Mouse (Mus musculus): Measurements from ENCODE around the gene Gm13199. TPM values are rescaled to one million over a fixed set of nuclear protein-coding genes. Genes with fewer than 3 reads are reported as not detected.

Gene Gm13199
- 0.75 to 2.3 TPM (median 1.3 TPM) in 4 replicates for total RNA-seq (2023; ENCODE audit: inconsistent age)

GRCm38 (mm10) chr2:5862834-5863233 lies at the start of gene Gm13199:
Gene Gm13199 (minus strand): TSS chr2:5862934.

GRCm38 (mm10) chr2:5894843-5895570 lies 32.3 kb upstream of the Gm13199 start, which contains the start of gene Sec61a2:
Gene Sec61a2 (minus strand): TSS chr2:5895432.

GRCm38 (mm10) chr2:5844873-5845631 lies 17.7 kb downstream of the Gm13199 start, which contains the start of the genes Nudt5 and Cdc123:
Gene Nudt5 (plus strand): TSS chr2:5845019.
Gene Cdc123 (minus strand): TSS chr2:5845164.

Other genes starting within 250 kb of the Gm13199 start
- gene Camk1d, start 148.4 kb downstream of the Gm13199 start, total RNA-seq (2023; ENCODE audit: inconsistent age) = 49.1 to 64.1 TPM (median 51.2 TPM) in 4 replicates
- 25.2 to 30.8 TPM (median 27.9 TPM) in 4 replicates for gene Nudt5, start 17.9 kb downstream of the Gm13199 start, total RNA-seq (2023; ENCODE audit: inconsistent age)
- gene Cdc123, start 17.8 kb downstream of the Gm13199 start, total RNA-seq (2023; ENCODE audit: inconsistent age) = 79.3 to 106 TPM (median 92.1 TPM) in 4 replicates
- 26.8 to 40.1 TPM (median 38.8 TPM) in 4 replicates for gene Sec61a2, start 32.5 kb upstream of the Gm13199 start, total RNA-seq (2023; ENCODE audit: inconsistent age)
- gene Dhtkd1, start 79.9 kb upstream of the Gm13199 start, total RNA-seq (2023; ENCODE audit: inconsistent age) = 0.51 to 0.86 TPM (median 0.75 TPM) in 4 replicates
- gene Upf2, start 88.5 kb upstream of the Gm13199 start, total RNA-seq (2023; ENCODE audit: inconsistent age) = 55.4 to 62.6 TPM (median 58.7 TPM) in 4 replicates